Mouse (Mus musculus): ENCODE measurements around the gene Mbd4.

DNA sequence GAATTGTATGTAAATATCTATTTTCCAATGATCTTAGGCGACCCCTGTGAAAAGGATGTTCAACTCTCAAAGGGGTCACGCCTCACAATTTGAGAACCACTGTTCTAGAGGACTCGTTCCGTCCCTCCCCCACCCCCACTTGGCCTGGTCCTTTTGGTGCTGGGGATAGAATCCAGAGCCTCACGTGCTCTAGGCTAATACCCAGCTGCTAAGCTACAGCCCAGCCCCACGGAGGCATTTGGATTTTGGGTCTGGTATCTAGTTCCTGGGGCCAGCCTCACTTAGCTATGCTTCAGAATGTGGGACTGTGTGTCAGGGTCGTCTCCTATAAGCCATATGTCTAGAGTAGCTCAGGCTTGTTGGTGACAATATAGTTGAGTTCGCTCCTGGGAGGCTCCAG, 41.6 kb downstream of the Mbd4 start:
- TF ChIP-seq POLR2A (IDR thresholded peaks at IDR 0.05; ENCODE audit: low read depth, low read length) (no peak), CTCF (conservative IDR thresholded peaks at IDR 0.05; ENCODE audit: insufficient read depth, insufficient read length, low read depth, low read length) (no peak)

All from kidney, adult 2 months (tissue).